Mouse (Mus musculus): ENCODE data around the gene Gtpbp3.
"Not testable (repeated sequence)": the region's sequence is repeated elsewhere in the genome, so short reads cannot be mapped to it uniquely, and the experiment has no call there.

Gene Gtpbp3

GRCm38 (mm10) chr8:71497077-71497645, 9.3 kb downstream of the Gtpbp3 start:
- no peak for DNase-seq (ENCODE audit: low spot score in 2 of 2)

DNA sequence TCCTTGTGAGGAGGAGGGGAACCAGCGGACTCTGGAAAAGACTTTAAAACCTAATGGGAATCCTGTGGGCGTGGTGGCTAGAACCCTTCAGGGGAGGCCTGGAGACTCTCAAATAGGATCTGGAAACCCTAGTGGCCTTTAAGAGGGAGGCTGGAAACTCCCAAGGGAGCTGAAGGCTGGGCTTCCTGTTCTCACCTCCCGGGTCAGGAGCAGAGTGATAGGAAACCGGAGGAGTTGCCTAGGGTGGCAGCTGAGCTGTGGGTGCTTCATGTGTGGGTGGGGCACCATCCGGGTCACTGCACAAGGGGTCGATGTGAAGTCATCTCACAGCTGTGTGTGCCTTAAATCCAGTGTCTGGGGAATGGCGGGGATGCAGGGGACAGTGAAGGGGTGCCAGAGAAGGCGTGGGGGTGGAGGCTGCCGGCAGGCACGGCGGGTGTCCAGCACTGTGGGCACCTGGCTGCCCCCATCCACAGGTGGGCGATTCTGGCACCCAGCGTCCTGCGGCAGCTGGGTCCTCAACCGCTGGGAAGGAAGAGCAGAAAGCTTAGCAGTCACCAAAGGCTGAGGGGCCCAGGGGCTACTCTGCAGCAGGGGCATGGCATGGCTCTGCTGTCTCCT, 10.1 kb downstream of the Gtpbp3 start:
- DNase-seq (ENCODE audit: low spot score in 2 of 2), result no peak

DNA sequence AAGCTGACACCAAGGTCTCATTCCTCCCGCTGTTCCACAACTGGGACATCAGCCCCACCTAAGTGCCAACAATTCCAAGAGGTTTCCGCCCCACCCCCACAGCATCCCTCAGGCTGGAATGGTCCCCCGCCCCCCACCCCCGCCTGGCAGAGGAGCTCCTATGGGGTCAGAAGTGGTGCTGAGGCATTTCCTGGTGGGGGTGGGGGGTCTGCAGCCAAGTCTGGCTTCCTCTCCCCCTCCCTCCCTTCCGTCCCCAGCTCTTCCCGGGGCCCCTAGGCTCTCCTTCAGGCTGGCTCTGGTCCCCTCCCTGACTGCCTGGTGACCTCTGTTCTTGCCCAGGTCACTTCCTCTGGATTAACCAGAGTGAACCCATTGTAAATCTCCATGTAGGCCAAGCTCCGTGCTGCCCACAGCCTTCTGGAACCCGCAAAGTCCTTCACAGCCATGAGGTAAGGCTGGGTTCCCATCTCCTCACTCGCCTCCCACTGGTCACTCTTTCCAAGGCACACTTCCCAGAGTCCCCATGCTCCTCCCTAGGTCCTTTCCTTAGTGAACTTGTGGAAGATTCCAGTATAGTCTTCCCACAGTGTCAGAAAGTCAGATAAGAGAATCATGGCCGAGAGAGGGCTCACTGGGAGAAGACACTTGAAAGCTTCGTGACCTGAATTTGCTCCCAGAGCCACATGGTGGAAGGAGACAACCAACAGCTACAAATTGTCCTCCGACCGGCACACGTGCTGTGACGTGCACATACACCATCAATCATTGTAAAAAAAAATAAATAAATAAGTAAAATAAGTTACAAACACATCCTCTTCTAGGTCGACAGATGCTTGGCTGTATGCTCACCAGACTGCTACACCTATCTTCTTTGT, 11.2 kb downstream of the Gtpbp3 start:
- no peak for DNase-seq (ENCODE audit: low spot score in 2 of 2)

GRCm38 (mm10) chr8:71504349-71504748, 16.4 kb downstream of the Gtpbp3 start:
- DNase-seq (ENCODE audit: low spot score in 2 of 2), result no peak

DNA sequence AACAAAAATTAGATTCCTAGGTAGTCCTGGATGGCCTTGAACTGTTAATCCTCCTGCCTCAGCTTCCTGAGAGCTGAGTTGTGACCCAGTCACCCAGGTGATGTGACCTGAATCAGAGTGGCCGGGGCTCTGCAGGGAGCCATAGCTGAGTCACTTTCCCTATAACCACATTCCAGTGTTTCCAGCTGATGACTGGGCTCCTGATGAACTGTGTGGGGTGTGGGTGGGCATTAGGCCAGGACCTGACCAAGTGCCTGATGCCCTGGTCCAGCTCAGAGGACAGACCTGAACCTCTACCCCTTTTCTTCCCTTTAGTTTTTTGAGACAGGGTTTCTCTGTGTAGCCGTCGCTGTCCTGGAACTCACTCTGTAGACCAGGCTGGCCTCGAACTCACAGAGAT, 17.4 kb downstream of the Gtpbp3 start:
- no peak for DNase-seq (ENCODE audit: low spot score in 2 of 2)

DNA sequence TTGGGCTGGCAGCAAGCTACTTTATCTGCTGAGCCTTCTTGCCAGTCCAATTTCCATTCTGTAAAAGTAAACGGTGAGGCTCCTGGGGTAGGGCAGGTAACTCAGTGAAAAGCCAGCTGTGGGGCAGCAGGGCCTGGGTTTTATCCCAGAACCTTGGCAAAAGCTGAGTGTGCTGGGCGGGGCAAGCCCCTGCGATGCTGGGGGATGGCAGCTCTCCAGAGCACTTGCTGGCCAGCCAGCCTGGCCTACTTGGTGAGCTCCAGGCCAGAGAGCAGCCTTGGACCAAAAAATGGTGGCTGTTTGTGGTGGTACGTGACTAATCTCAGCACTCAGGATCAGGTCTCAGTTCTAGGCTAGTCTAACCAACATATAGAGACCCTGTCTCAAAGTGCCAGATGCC, 18.1 kb downstream of the Gtpbp3 start:
- DNase-seq (ENCODE audit: low spot score in 2 of 2), result no peak

DNA sequence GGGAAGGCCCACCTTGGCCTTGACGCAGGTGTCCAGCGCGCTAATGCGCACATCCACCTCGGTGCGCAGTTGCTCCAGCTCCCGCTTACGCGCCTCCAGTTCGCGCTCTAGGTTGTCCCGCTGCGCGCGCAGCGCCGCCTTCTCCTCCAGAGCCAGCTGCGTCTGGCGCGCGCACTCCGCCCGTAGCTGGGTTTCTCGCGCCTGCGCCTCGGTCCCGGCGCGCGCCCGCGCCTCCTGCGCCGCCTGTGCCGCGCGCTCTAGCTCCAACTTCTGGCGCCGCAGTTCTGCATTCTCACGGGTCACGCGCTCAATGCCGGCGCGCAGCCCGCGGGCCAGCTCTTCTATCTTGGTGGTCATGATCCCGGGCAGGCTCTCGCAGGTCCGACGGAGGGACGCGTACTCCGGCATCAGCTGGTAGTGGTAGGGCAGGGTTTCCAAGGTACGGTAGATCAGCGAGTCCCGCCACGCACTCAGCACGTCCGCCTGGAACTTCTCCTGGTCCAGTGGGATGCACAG, 19.7 kb downstream of the Gtpbp3 start:
- DNase-seq (ENCODE audit: low spot score in 2 of 2), result peak; percentile 74 to 81

GRCm38 (mm10) chr8:71509316-71509715, 21.4 kb downstream of the Gtpbp3 start:
- DNase-seq (ENCODE audit: low spot score in 2 of 2), result no peak

- no peak for DNase-seq (ENCODE audit: low spot score in 2 of 2)
Observed at GRCm38 (mm10) chr8:71511644-71512043, 23.7 kb downstream of the Gtpbp3 start, which contains the start of gene Plvap. TSS of gene Plvap (minus strand) at chr8:71511752.

DNA sequence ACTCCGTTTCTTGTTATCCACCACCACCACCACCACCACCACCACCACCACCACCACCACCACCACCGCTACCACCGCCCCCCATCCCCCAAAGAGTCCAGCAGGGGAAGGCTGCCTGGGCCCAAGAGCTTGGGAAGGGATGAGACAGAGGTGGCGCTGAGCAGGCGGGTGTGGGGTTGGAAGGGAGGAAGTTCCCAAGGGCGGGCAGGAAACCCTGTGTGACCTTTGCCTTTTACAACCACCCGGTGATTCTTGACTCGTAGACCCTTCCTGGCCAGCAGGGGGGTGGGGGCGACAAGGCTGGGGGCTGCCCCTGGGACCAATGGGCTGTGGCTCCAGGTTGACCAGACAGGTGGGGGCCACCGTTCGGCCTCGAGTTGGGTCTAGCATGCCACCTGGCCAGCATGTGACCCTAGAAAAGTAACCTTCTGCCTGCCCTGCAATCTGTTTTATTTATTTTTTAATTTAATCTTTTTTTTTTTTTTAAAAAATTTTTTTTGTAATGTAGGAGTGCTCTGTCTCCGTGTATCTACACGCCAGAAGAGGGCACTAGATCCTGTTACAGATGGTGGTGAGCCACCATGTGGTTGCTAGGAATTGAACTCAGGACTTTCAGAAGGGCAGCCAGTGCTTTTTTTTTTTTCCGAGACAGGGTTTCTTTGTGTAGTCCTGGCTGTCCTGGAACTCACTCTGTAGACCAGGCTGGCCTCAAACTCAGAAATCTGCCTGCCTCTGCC, 25.3 kb downstream of the Gtpbp3 start:
- no peak for DNase-seq (ENCODE audit: low spot score in 2 of 2)

- no peak for DNase-seq (ENCODE audit: low spot score in 2 of 2)
Observed at GRCm38 (mm10) chr8:71515043-71515442, 27.1 kb downstream of the Gtpbp3 start.

GRCm38 (mm10) chr8:71516786-71517185, 28.9 kb downstream of the Gtpbp3 start:
- no peak for DNase-seq (ENCODE audit: low spot score in 2 of 2)

- DNase-seq (ENCODE audit: low spot score in 2 of 2), result not testable (repeated sequence)
Observed at GRCm38 (mm10) chr8:71519037-71519825, 31.3 kb downstream of the Gtpbp3 start.

DNA sequence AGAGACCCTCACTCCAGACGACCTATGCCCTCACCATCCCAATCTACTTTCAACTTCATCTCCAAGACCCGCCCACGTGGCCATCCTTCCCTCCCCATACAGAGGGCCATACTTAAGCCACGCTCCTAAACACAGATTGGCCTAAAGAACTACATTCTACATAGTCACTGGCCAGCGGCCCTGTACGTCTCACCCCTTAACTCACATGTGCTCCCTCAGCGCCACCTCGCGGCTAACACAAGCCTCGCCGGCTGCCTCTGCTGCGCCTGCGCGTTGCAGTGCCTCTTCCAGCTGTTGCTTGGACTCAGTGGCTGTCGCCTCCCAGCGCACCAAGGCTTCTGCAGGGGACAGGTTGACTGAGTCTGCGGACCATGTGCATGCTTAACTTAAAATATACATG, 33.7 kb downstream of the Gtpbp3 start:
- peak; percentile 81 to 84 for DNase-seq (ENCODE audit: low spot score in 2 of 2)

DNA sequence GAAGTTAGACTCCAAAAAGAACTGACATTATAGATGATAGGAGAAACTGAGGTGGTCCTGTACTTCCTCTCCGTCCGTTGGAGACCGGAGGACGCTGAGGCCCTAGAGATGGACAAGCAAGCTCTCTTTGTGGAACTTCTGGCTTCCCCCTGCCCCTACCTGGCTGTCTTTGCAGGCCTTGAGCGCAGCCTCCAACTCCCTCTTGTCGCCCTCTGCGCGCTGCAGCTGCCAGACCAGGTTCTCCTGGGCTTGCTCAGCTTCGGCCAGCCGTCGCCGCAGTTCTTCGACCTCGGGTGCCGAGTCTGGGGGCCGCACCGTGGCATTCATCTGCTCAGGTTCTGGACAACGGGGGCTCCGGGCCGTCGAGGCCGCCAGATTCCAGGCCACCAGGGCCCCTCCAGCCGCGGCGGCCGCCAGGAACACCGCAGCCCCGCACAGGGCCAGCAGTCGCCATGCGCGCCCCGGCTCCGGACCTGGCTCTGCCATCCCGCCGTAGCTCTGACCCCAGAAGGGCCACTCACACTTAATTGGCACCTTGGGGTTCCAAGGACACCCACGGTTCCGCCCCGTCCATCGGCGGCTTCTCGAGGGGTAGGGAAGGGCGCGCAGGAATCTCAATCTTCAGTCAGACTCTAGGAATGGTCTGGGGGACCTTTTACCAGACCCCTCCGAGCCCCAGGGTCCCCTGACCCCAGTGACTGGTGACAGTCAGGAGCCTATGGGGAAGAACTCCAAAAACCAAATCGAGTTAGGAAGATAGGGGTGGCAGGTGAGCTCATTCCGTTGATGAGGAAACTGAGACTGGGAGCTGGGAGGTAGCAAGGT, 37.5 kb downstream of the Gtpbp3 start, which contains the start of gene Ccdc194:
Gene Ccdc194, minus strand, starts transcription at position 486 of the 825 bp plus-strand sequence.
- DNase-seq (ENCODE audit: low spot score in 2 of 2), result no peak

DNA sequence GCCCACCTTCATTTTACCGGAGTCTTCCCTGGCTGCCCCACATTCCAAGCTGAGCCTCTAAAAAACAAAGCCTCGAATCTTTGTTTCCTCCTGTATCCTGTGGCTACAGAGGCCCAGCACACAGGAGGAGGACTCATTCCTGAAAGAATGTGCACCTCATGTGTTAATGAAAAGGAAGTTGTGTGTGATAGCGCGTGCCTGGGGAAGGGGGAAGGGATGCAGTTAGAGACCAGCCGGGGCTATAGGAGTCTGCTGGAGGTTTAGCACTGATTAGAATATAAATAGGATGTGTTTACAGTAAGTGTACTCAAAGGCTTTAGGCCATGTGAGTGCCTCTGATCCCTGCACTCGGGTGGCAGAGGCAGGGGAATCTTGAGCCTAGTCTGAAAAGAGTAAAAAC, 38.4 kb downstream of the Gtpbp3 start:
- DNase-seq (ENCODE audit: low spot score in 2 of 2), result no peak

- no peak for DNase-seq (ENCODE audit: low spot score in 2 of 2)
Observed at GRCm38 (mm10) chr8:71527162-71527870, 39.4 kb downstream of the Gtpbp3 start.

- no peak for DNase-seq (ENCODE audit: low spot score in 2 of 2)
Observed at GRCm38 (mm10) chr8:71528362-71529073, 40.6 kb downstream of the Gtpbp3 start.
